ENCODE assay signal across 24 mouse cellular contexts in genomic region chr6:115977810-115978209, GRCm38 (mm10). TPM values are rescaled to one million over a fixed set of nuclear protein-coding genes. Genes with fewer than 3 reads are reported as not detected.
DNase-seq lines count a peak whose midpoint lies in the region; ATAC-seq and TF ChIP-seq lines count a peak whose summit lies in the region.
"Had no signal": no experiment of that assay in that cellular context is flagged by ENCODE, and none has a peak within 500 bp of the region (broad histone marks: within the 10 kb centered on the region; RNA-seq: fewer than 3 reads in every experiment).

No protein-coding gene starts in this region.

- peaks cover 36% of the 10 kb centered on the region for H3K4me1 ChIP-seq in kidney, embryonic 16.5 days (ENCODE audit: insufficient read depth, low read length)

- H3K4me2 ChIP-seq in kidney, embryonic 16.5 days (replicated peaks; ENCODE audit: low read depth, low read length): no peak overlapping the region
- H3K4me2 ChIP-seq: embryonic facial prominence, embryonic 12.5 days; forebrain, embryonic 12.5 days; heart, embryonic 11.5 days; heart, embryonic 15.5 days; hindbrain, embryonic 15.5 days had no signal

- WGBS in kidney, embryonic 16.5 days: 60% methylated on average over 15 of the region's 15 CpGs

- intact Hi-C loops in gastrocnemius, adult 2 months (cut with DNase I): no loop called here
- intact Hi-C loops in gastrocnemius, postnatal 14 days (cut with DNase I; ENCODE audit: low total_unique reads): no loop called here

- no peak overlapping the region for H3K9ac ChIP-seq in kidney, embryonic 16.5 days (replicated peaks; ENCODE audit: low read length)
- H3K9ac ChIP-seq: embryonic facial prominence, embryonic 12.5 days; forebrain, embryonic 12.5 days; forebrain, postnatal 0 days; heart, embryonic 15.5 days; hindbrain, embryonic 15.5 days had no signal

- H3K27ac ChIP-seq in gastrocnemius, adult 2 months: no peak overlapping the region
- no peak overlapping the region for H3K27ac ChIP-seq in kidney, embryonic 16.5 days (ENCODE audit: low read length)
- H3K27ac ChIP-seq: embryonic facial prominence, embryonic 12.5 days; forebrain, embryonic 12.5 days; heart, embryonic 15.5 days; hindbrain, embryonic 15.5 days had no signal

- ATAC-seq in kidney, embryonic 16.5 days (ENCODE audit: low FRiP score, low TSS enrichment): peak; percentile 18; the same call in 1 of the 2 replicates
- ATAC-seq: forebrain, postnatal 0 days had no signal

- DNase-seq in adrenal gland, postnatal 14 days: peak; percentile 65
- no peak for DNase-seq in adrenal gland, adult 2 months
- peak; percentile 44 for DNase-seq in gastrocnemius, adult 2 months
- no peak for DNase-seq in gastrocnemius, postnatal 14 days
- no peak for DNase-seq in kidney, postnatal 4 days
- DNase-seq in spleen, adult 18-20 months: no peak
- DNase-seq: cerebellum, adult 8-10 months; cerebellum, postnatal 25 days; forebrain, postnatal 0 days; gastrocnemius, postnatal 36 days; heart, adult 18-20 months; heart, postnatal 14 days; kidney, adult 11 months; kidney, adult 9 months had no signal

- H3K9me3 ChIP-seq in kidney, embryonic 16.5 days (ENCODE audit: low read length): no peaks in the 10 kb centered on the region
- H3K9me3 ChIP-seq: embryonic facial prominence, embryonic 12.5 days; forebrain, embryonic 12.5 days; heart, embryonic 15.5 days; hindbrain, embryonic 15.5 days had no signal

- peaks cover 35% of the 10 kb centered on the region for H3K36me3 ChIP-seq in kidney, embryonic 16.5 days (ENCODE audit: insufficient read depth, low read length)
- H3K36me3 ChIP-seq: embryonic facial prominence, embryonic 12.5 days; forebrain, embryonic 12.5 days; hindbrain, embryonic 15.5 days had no signal

- H3K27me3 ChIP-seq in kidney, embryonic 16.5 days (ENCODE audit: insufficient read depth, low read length): no peaks in the 10 kb centered on the region
- H3K27me3 ChIP-seq: CH12.LX; embryonic facial prominence, embryonic 12.5 days; forebrain, embryonic 12.5 days; heart, embryonic 15.5 days; hindbrain, embryonic 15.5 days had no signal

- TF ChIP-seq CTCF in gastrocnemius, adult 2 months (IDR thresholded peaks at IDR 0.05): no peak

- H3K4me3 ChIP-seq in gastrocnemius, adult 2 months: no peak overlapping the region
- no peak overlapping the region for H3K4me3 ChIP-seq in kidney, embryonic 16.5 days (ENCODE audit: low read length)
- H3K4me3 ChIP-seq: embryonic facial prominence, embryonic 12.5 days; forebrain, embryonic 12.5 days; heart, embryonic 15.5 days; hindbrain, embryonic 15.5 days had no signal

RNA-seq across cellular contexts. Expression of gene Plxnd1, which starts 17.0 kb away (rescaled TPM):
- 154 and 173 TPM in 2 replicates for total RNA-seq in adrenal gland, postnatal 14 days (2021)
- 100 to 1,000 TPM; 168 to 181 TPM for total RNA-seq in adrenal gland, adult 2 months (2021)
- 279 and 288 TPM in 2 replicates for polyA plus RNA-seq in adrenal gland, adult 2 months (2012; rRNA removed)
- 10 to 100 TPM; 14.7 to 26.7 TPM for total RNA-seq in gastrocnemius, adult 2 months (2021)
- total RNA-seq in gastrocnemius, postnatal 14 days (2021): 10 to 100 TPM; 65.6 to 80.3 TPM
- polyA plus RNA-seq in kidney, embryonic 16.5 days (2015; fragmentation: Nextera tagmentation; extraction: Ambion mirVana): 55.5 and 62.4 TPM in 2 replicates

RNA-seq across cellular contexts. Expression of gene H1foo, which starts 33.1 kb away (rescaled TPM):
- not detected in 2 replicates for total RNA-seq in adrenal gland, postnatal 14 days (2021)
- total RNA-seq in adrenal gland, adult 2 months (2021): not detected
- not detected in 2 replicates for polyA plus RNA-seq in adrenal gland, adult 2 months (2012; rRNA removed)
- not detected for total RNA-seq in gastrocnemius, adult 2 months (2021)
- total RNA-seq in gastrocnemius, postnatal 14 days (2021): not detected
- not detected in 2 replicates for polyA plus RNA-seq in kidney, embryonic 16.5 days (2015; fragmentation: Nextera tagmentation; extraction: Ambion mirVana)
- total RNA-seq: forebrain, postnatal 0 days; gastrocnemius, adult 18-20 months; gastrocnemius, postnatal 36 days; heart, adult 18-20 months; heart, postnatal 14 days; hematopoietic stem cell, adult 5-6 weeks had no signal
- polyA plus RNA-seq: cortical plate, adult 2 months; embryonic facial prominence, embryonic 12.5 days; forebrain, embryonic 12.5 days; forebrain, postnatal 0 days; heart, embryonic 11.5 days; heart, embryonic 15.5 days; hindbrain, embryonic 15.5 days had no signal

RNA-seq across cellular contexts. Expression of gene Rho, which starts 46.3 kb away (rescaled TPM):
- 0.56 and 0.74 TPM in 2 replicates for total RNA-seq in adrenal gland, postnatal 14 days (2021)
- total RNA-seq in adrenal gland, adult 2 months (2021): under 1 TPM; 0.52 to 0.95 TPM
- 2.2 and 3.4 TPM in 2 replicates for polyA plus RNA-seq in adrenal gland, adult 2 months (2012; rRNA removed)
- total RNA-seq in gastrocnemius, adult 2 months (2021): under 1 TPM in 1 of 2 experiments, not detected in 1; 0.06 TPM
- under 1 TPM; 0.14 to 0.22 TPM for total RNA-seq in gastrocnemius, postnatal 14 days (2021)
- polyA plus RNA-seq in kidney, embryonic 16.5 days (2015; fragmentation: Nextera tagmentation; extraction: Ambion mirVana): 0.16 and 0.37 TPM in 2 replicates
- total RNA-seq: gastrocnemius, postnatal 36 days; heart, adult 18-20 months had no signal
- polyA plus RNA-seq: forebrain, postnatal 0 days; heart, embryonic 15.5 days had no signal

Comparison
In these comparisons a context has a peak if more than half of its experiments do, and no peak if none do; other contexts are left out.
1. DNase-seq: peak in adrenal gland, postnatal 14 days (single experiment) and gastrocnemius, adult 2 months (single experiment); none in adrenal gland, adult 2 months (single experiment), gastrocnemius, postnatal 14 days (single experiment), kidney, postnatal 4 days (0 of 2) and spleen, adult 18-20 months (0 of 2).